ENCODE assay signal across 8 mouse cellular contexts in the genomic region with DNA sequence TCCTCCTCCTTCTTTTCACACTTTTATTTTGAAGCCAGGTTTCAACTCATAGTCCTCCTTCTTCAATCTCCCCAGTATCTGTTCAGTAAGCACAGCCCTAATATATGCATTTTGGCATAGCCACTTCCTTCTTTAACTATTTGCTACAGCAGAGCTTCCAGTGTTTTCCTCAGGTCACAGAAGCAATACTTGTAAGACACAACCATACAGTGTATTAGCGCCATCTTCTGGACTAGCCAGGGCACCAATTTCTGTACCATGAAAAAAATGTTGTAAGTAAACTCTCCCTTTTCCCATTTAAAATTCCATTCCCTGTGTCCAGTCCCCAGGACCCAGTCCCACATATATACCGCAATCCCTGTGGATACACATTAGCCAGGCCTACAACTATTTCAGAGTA. TPM values are rescaled to one million over a fixed set of nuclear protein-coding genes. Genes with fewer than 3 reads are reported as not detected.
A peak's percentile ranks its signal among the peaks of the same experiment; 100 is the strongest.
DNase-seq lines count a peak whose midpoint lies in the region; ATAC-seq and TF ChIP-seq lines count a peak whose summit lies in the region.

No protein-coding gene starts in this region.

- no peak overlapping the region for H3K4me3 ChIP-seq in cerebellum, adult 2 months (replicated peaks; ENCODE audit: insufficient read depth, low read depth, low read length)
- H3K4me3 ChIP-seq in liver, adult 2 months (ENCODE audit: insufficient read depth, low read depth, low read length), result no peak overlapping the region

- no peak overlapping the region for H3K27ac ChIP-seq in cerebellum, adult 2 months (ENCODE audit: insufficient read depth, low read length)
- H3K27ac ChIP-seq in liver, adult 2 months (replicated peaks; ENCODE audit: insufficient read depth, low read depth, low read length), result no peak overlapping the region

- H3K27me3 ChIP-seq in cerebellum, adult 2 months (ENCODE audit: control insufficient read depth, insufficient read depth, low read length), result no peaks in the 10 kb centered on the region
- H3K27me3 ChIP-seq in liver, adult 2 months (ENCODE audit: control insufficient read depth, insufficient read depth, low read length), result no peaks in the 10 kb centered on the region

- no peak overlapping the region for H3K9ac ChIP-seq in liver, adult 2 months (ENCODE audit: low read depth, low read length)

- peak; percentile 43; the same call in 1 of the 2 replicates for TF ChIP-seq CTCF in cerebellum, adult 2 months (IDR thresholded peaks at IDR 0.05; ENCODE audit: borderline replicate concordance, insufficient read depth, low read depth, low read length)
- TF ChIP-seq CTCF in liver, adult 2 months (IDR thresholded peaks at IDR 0.05; ENCODE audit: low read depth, low read length), result peak; percentile 60

- H3K36me3 ChIP-seq in liver, adult 2 months (ENCODE audit: control insufficient read depth, insufficient read depth, low read length), result no peaks in the 10 kb centered on the region

- 12% methylated on average over 2 of the region's 2 CpGs for WGBS in cerebellum, adult 2 months
- WGBS in liver, adult 2 months, result 2% methylated on average over 2 of the region's 2 CpGs

- no peaks in the 10 kb centered on the region for H3K4me1 ChIP-seq in cerebellum, adult 2 months (ENCODE audit: control insufficient read depth, insufficient read depth, low read length)
- H3K4me1 ChIP-seq in liver, adult 2 months (ENCODE audit: control insufficient read depth, insufficient read depth, low read length), result no peaks in the 10 kb centered on the region

- DNase-seq in CD4-positive helper T cell, adult 2 months (ENCODE audit: low read depth, low spot score), result peak; percentile 54
- DNase-seq in MEL-GATA-1-ER (ENCODE audit: extremely low read depth, low read depth), result peak; percentile 82
- peak; percentile 27 to 30 for DNase-seq in cerebellum, adult 2 months
- DNase-seq in kidney, adult 8-10 months, result peak; percentile 43 to 63
- peak; percentile 64 for DNase-seq in liver, adult 2 months (ENCODE audit: extremely low read depth, low read depth, low spot score)
- DNase-seq in naive thymus-derived CD4-positive, alpha-beta T cell, adult 2 months (ENCODE audit: low read depth), result peak; percentile 74
- peak; percentile 16 to 33 for DNase-seq in thymus, postnatal 36 days

- H3K79me2 ChIP-seq in liver, adult 2 months (ENCODE audit: control insufficient read depth, insufficient read depth, low read length), result no peaks in the 10 kb centered on the region

- ATAC-seq in frontal cortex, adult (ENCODE audit: low TSS enrichment), result peak; percentile 91

- no peak for TF ChIP-seq POLR2A in cerebellum, adult 2 months (IDR thresholded peaks at IDR 0.05; ENCODE audit: borderline replicate concordance, insufficient read depth, low read length)
- no peak for TF ChIP-seq POLR2A in liver, adult 2 months (IDR thresholded peaks at IDR 0.05; ENCODE audit: extremely low read depth, insufficient read depth, low read length)

RNA-seq across cellular contexts. Expression of gene Caprin2, which starts 17.9 kb away (rescaled TPM):
- 22.3 and 25.1 TPM in 2 replicates for polyA plus RNA-seq in cerebellum, adult 2 months (2012; rRNA removed)
- total RNA-seq in liver, adult 2 months (2014; rRNA removed), result 3.0 and 4.1 TPM in 2 replicates
- polyA plus RNA-seq in liver, adult 2 months (2012; rRNA removed), result 1.4 and 3.6 TPM in 2 replicates

RNA-seq across cellular contexts. Expression of gene Sinhcaf, which starts 32.3 kb away (rescaled TPM):
- polyA plus RNA-seq in cerebellum, adult 2 months (2012; rRNA removed), result 1.6 and 1.8 TPM in 2 replicates
- total RNA-seq in liver, adult 2 months (2014; rRNA removed), result 2.7 and 3.2 TPM in 2 replicates
- 0.46 and 0.67 TPM in 2 replicates for polyA plus RNA-seq in liver, adult 2 months (2012; rRNA removed)

Comparison
In these comparisons a context has a peak if more than half of its experiments do, and no peak if none do; other contexts are left out.
1. DNase-seq: peak in every context shown above with its lines; median percentile 82 in MEL-GATA-1-ER; 74 in naive thymus-derived CD4-positive, alpha-beta T cell, adult 2 months; 64 in liver, adult 2 months; 54 in CD4-positive helper T cell, adult 2 months; 53 in kidney, adult 8-10 months; 28 in cerebellum, adult 2 months; 24 in thymus, postnatal 36 days.